Mouse (Mus musculus): ENCODE measurements at regions not wholly inside any gene's neighbourhood (a gene's known extent, or its start where the extent isn't known, plus 50 kb on each side); places are given as distances from the start of the nearest gene placed in this dataset.
"Not testable (repeated sequence)": the region's sequence is repeated elsewhere in the genome, so short reads cannot be mapped to it uniquely, and the experiment has no call there.

GRCm38 (mm10) chr13:52325647-52326046 is 205.4 kb downstream of the Diras2 start:
- DNase-seq (ENCODE audit: low read depth), result not testable (repeated sequence)

GRCm38 (mm10) chr13:52327734-52328133 is 203.3 kb downstream of the Diras2 start:
- DNase-seq (ENCODE audit: low read depth), result no peak

- DNase-seq (ENCODE audit: low read depth), result no peak
Measured at GRCm38 (mm10) chr13:52328766-52329165, 202.3 kb downstream of the Diras2 start.

- peak; percentile 3 for DNase-seq (ENCODE audit: low read depth)
Measured at GRCm38 (mm10) chr13:52331068-52331467, 200.0 kb downstream of the Diras2 start.

- DNase-seq (ENCODE audit: low read depth), result peak; percentile 50
Measured at GRCm38 (mm10) chr13:52334962-52335361, 196.1 kb downstream of the Diras2 start.

- DNase-seq (ENCODE audit: low read depth), result no peak
Measured at GRCm38 (mm10) chr13:52337936-52338335, 193.1 kb downstream of the Diras2 start.

- DNase-seq (ENCODE audit: low read depth), result no peak
Measured at GRCm38 (mm10) chr13:52339156-52339555, 191.9 kb downstream of the Diras2 start.

GRCm38 (mm10) chr13:52341981-52342380 is 189.1 kb downstream of the Diras2 start:
- no peak for DNase-seq (ENCODE audit: low read depth)

- DNase-seq (ENCODE audit: low read depth), result peak; percentile 5
Measured at GRCm38 (mm10) chr13:52344383-52344782, 186.7 kb downstream of the Diras2 start.

GRCm38 (mm10) chr13:52344853-52345252 is 186.2 kb downstream of the Diras2 start:
- no peak for DNase-seq (ENCODE audit: low read depth)

- DNase-seq (ENCODE audit: low read depth), result peak; percentile 2
Measured at GRCm38 (mm10) chr13:52345375-52346026, 185.6 kb downstream of the Diras2 start.

GRCm38 (mm10) chr13:52346027-52346375 is 185.1 kb downstream of the Diras2 start:
- no peak for DNase-seq (ENCODE audit: low read depth)

- no peak for DNase-seq (ENCODE audit: low read depth)
Measured at GRCm38 (mm10) chr13:52347631-52348030, 183.4 kb downstream of the Diras2 start.

GRCm38 (mm10) chr13:52349606-52350005 is 181.5 kb downstream of the Diras2 start:
- DNase-seq (ENCODE audit: low read depth), result no peak

- peak; percentile 26 for DNase-seq (ENCODE audit: low read depth)
Measured at GRCm38 (mm10) chr13:52352576-52352975, 178.5 kb downstream of the Diras2 start.

- no peak for DNase-seq (ENCODE audit: low read depth)
Measured at GRCm38 (mm10) chr13:52353437-52353836, 177.6 kb downstream of the Diras2 start.

GRCm38 (mm10) chr13:52353966-52354365 is 177.1 kb downstream of the Diras2 start:
- DNase-seq (ENCODE audit: low read depth), result no peak

GRCm38 (mm10) chr13:52355921-52356320 is 175.2 kb downstream of the Diras2 start:
- DNase-seq (ENCODE audit: low read depth), result not testable (repeated sequence)

- not testable (repeated sequence) for DNase-seq (ENCODE audit: low read depth)
Measured at GRCm38 (mm10) chr13:52359332-52359731, 171.7 kb downstream of the Diras2 start.

GRCm38 (mm10) chr13:52361177-52361846 is 169.8 kb downstream of the Diras2 start:
- no peak for DNase-seq (ENCODE audit: low read depth)

GRCm38 (mm10) chr13:52362266-52362665 is 168.8 kb downstream of the Diras2 start:
- no peak for DNase-seq (ENCODE audit: low read depth)

GRCm38 (mm10) chr13:52369851-52370250 is 161.2 kb downstream of the Diras2 start:
- DNase-seq (ENCODE audit: low read depth), result no peak

- no peak for DNase-seq (ENCODE audit: low read depth)
Measured at GRCm38 (mm10) chr13:52371986-52372385, 159.1 kb downstream of the Diras2 start.

- DNase-seq (ENCODE audit: low read depth), result no peak
Measured at GRCm38 (mm10) chr13:52374781-52375180, 156.3 kb downstream of the Diras2 start.

Data from 416B (cell line).